Mouse (Mus musculus) left cerebral cortex, postnatal 14 days (tissue): ENCODE measurements around the gene Tmem258. TPM values are rescaled to one million over a fixed set of nuclear protein-coding genes. Genes with fewer than 3 reads are reported as not detected.

ENCODE experiments used
- DNase-seq, 2 experiments: peaks; one replicate each; pipeline ENCODE4 v3.0.0; 2021 to 2022; ENCODE audit warnings: low spot score in 2 of 2, mixed read lengths in 1 of 2
- intact Hi-C: fragments of 180-260 bp; cut with DNase I; formaldehyde crosslinking; loops from one replicate; pipeline ENCODE4 v1.15.1; 2025
- total RNA-seq, 2 experiments: library from RNA; stranded (reverse); gene quantifications; 2 replicates each; pipeline ENCODE4 v1.2.3; 2021

Tmem258 gene
- total RNA-seq, 2 experiments from 2014 or later: 84.1 to 88.2 TPM

DNA sequence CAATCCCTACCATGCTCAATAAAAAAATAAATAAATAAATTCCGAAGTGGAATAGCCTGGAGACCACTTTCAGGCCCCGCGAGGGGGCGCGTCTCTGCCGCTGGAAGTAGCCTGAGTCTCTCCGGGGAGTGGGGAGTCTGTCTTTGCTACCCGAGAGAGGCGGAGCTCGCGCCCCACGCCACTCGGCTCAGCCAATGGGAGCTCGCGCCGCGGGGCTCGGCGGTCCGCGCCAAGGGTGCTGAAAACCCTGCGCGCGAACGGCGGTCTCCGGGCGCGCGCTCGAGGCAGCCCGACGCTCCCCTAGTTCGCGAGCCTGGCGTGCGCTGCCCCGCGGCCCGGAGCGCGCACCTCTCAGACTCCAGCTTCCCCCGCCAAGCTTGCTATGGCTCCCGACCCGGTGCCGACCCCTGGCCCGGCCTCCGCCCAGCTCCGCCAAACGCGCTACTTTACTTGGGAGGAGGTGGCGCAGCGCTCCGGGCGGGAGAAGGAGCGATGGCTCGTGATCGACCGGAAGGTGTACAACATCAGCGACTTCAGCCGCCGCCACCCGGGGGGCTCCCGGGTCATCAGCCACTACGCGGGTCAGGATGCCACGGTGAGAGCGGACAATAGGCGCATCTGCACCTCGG is 21.0 kb upstream of the Tmem258 start, which contains the start of gene Fads1:
TSS of gene Fads1 (plus strand) at position 219 of the 629 bp plus-strand sequence.
- intact Hi-C loops: loop anchor here (1.0 kb wide), 1 partner anchor 81 kb away; the partner anchor contains the start of gene Fads2
- peak; percentile 96 for DNase-seq

DNA sequence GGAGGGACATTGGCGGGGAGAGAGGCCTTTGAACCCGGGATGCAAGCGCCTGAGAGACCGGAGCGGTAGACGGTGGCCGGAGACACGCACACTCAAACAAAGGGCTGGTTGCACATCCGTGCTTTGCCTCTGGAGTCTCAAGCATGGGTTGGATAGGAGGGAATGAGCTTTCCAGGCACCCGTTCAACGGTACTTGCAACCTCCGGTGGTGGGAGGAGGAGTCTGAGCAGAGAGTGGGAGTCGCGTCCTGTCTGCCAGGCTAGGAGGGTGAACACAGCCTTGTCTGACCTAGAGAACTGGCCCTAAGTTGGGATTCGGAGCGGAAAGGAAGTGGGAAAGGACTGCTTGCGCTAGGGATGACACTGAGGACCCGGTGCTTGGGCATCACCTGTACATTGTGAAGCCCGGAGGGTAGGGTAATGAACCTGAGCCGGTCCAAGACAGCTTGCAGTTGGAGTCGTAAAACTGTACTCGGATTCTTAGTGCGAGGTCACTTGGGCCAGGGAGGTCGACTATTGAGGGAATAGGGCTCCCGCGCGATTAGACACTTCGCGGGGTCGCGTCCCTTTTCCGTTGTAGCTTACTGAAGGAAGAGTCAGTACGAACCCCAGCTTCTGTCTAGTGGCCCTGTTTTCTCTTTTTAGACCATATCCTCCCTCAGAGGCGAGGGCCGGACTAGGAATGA is 20.4 kb upstream of the Tmem258 start:
- intact Hi-C loops: no loop called here
- DNase-seq: peak; percentile 77 to 89

DNA sequence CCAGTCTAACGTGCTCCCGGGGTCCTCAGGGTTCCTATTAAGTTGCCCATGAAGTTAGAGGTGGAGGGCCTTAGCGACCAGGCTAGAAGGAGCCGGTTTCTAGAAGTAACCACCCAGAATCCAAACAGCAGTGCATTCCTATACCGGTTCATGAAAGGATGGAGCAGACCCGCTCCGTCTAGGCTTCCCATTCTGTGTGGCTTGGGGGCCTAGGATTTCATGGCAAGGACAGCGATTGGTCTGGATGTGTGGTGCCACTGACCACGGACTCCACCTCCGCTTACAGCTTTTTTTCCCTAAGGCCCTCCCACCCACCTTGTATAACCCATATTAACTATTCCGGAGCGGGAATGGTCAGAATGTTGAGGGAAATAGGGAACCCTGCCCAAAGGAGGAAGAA is 19.7 kb upstream of the Tmem258 start:
- intact Hi-C loops: no loop called here
- peak; percentile 59 to 67 for DNase-seq

DNA sequence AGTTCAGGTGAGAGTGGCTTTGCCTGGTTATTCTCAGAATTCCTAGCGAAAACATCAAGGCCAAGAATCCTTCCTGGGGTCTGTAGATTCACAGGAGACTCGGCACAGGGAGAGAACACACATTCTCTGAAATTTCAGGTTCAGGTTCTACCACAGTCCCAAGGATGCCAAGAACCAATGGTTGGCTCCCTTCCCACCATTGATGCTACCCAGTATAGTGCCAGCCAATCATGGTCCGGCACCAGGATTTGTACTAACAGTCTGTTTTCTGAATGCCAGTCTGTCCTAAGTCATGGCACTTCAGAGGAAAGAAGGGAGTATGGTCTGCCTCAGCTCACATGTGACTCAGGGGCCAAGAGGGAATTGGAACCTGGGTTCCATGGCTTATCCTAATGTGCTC is 17.9 kb upstream of the Tmem258 start:
- intact Hi-C loops: no loop called here
- no peak for DNase-seq

DNA sequence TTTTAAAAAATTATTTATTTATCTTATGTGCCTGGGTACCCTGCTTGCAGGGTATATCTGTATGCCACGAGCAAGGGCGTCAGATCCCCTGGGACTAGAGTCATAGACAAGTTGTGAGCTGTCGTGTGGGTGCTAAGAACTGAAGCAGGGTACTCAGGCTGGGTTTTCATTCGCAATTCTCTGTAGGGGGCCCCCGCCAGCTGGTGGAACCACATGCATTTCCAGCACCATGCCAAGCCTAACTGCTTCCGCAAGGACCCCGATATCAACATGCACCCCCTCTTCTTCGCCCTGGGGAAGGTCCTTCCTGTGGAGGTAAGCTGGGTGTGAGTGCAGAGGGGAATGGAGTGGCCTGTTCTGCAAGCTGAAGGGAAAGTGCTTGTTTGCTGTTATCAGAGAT is 17.2 kb upstream of the Tmem258 start:
- intact Hi-C loops: no loop called here
- no peak for DNase-seq

DNA sequence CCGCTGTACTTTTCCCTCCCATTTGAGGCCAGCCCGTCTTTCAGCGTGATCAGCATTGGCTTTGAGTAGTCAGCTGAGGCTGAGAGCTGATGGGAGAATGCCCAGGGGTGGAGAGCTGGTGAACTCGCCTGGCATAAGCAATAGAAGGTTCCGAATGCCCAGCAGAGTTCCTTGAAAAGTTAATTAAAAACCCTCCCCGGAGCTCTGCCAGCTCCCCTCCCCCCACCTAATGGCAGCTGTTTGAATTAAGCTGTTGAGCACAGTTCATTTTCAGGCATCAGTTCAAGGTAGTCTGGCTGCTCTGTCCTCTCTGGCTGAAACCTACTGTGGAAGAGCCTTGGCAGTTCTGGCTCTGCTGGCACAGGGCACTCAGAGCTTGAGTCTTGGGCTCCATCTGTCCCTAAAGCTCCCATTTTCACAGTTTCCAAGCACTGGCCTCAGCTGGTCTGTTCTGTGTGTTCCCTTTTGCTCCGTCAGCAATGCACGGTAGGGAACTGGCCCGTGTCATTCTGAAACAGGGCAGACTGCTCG is 15.5 kb upstream of the Tmem258 start:
- intact Hi-C loops: no loop called here
- peak; percentile 66 to 80 for DNase-seq

DNA sequence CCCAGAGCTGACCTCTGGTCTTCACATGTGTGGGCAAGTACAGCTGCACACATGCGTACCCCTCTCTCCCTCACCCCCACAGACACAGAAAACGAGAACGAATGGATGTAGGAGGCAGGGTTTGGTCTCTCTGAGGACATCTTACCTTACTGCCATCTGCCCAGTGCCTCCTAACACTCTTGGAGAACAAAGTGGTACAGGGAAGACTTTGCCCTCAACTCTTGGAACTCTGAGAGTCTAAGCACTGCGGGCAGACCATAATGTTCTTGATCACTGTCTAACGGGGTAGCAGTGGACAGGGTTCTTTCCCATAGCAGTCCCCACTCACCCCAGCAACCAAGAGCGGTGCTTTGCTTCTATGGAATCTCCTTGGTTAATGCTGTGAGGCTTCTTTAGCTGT is 14.8 kb upstream of the Tmem258 start:
- intact Hi-C loops: no loop called here

DNA sequence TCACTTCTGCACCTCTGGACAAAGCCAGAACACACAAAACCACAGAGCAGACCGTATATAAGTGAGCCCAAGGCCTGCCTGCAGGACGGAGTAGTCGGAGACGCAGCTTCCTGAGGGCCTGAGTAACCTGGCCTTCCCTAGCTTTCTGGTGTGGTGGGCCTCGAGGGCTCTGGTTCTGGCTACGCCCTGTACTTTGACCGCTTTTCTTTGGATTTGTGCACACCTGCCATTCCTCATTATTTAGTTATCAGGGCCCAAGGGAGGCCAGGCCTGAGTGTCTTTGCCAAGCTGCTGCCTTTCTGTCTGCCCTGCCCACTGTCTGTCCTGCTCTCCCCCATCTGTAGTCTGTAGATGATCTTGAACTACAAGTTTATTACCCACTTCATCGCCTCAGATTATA is 13.9 kb upstream of the Tmem258 start:
- no peak for DNase-seq

More for the DNA sequence above, 14.8 kb upstream of the Tmem258 start:
- DNase-seq: no peak

DNA sequence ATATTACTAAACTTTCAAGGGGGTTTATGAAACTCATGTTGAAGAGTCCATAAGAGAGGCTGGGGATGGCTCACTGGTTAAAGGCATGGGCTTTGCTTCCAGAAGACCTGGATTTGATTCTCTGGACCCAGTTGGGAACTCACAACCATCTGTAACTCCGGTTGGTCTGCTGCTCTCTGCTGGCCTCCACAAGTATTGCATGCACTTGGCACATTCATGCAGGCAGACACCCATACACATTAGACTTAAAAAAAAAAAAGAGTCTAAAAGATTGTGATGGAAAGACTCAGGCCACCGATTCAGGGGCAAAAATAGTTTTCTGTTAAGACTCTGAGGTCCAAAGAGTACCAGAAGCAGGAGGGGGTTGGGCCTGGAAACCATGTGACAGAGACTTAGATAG is 13.0 kb upstream of the Tmem258 start:
- intact Hi-C loops: no loop called here

More for the DNA sequence above, 13.9 kb upstream of the Tmem258 start:
- intact Hi-C loops: no loop called here

DNA sequence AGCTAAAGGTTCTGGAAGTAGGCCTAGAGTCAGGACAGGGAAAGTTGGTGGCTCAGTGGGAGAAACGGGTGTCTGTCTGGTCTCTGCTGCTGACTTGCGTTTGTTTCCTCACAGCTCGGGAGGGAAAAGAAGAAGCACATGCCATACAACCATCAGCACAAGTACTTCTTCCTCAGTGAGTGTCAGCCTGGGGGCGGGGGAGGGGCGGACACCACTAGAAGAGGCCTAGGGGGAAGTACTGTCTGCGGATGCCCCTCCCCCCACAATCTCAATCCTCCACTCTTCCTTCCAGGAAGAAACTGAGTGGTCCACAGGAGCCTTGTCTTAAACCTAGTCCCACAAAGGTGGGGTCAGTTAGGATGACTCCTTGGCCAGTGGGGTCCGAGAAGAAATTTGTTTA is 12.5 kb upstream of the Tmem258 start:
- intact Hi-C loops: no loop called here
- peak in 1 of 2 experiments; percentile 41 for DNase-seq

More for the DNA sequence above, 13.0 kb upstream of the Tmem258 start:
- peak; percentile 83 to 87 for DNase-seq

DNA sequence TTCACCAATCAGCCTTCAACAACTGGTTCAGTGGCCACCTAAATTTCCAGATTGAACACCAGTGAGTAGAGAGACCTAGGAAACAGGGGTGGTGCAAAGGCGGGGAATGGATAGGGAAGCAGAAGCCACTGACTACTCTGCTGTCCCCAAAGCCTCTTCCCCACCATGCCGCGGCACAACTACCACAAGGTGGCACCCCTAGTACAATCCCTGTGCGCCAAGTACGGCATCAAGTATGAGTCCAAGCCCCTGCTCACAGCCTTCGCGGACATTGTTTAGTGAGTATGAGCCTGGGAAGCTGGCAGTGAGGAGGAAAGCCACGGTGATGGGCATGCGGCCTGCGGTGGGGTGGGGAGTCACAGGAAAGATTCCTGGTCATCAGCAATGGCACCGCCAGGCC is 9.5 kb upstream of the Tmem258 start:
- intact Hi-C loops: no loop called here
- DNase-seq: no peak

DNA sequence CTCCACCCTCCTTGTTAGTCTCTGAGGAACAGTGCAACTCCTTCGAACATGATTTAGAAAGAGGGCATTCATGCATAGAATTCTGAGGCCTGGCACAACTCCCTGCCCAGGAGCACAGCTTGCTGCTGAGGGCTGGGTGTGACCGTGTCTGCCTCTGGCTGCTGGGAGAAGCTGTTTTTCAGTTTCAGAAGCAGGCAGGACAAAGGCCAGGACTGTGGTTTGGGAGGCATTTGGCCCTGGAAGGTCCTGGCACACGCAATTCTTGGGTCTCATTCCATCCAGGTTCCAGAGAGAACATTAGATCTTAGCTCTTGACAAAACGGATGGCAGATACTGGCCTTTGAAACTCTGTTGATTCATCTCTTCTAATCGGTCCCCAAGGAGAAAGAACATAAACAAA is 8.6 kb upstream of the Tmem258 start:
- no peak for DNase-seq
- intact Hi-C loops: loop anchor here (5.0 kb wide), 3 partner anchors 123 to 283 kb away; partner anchors contain the start of genes Best1 and Rab3il1

DNA sequence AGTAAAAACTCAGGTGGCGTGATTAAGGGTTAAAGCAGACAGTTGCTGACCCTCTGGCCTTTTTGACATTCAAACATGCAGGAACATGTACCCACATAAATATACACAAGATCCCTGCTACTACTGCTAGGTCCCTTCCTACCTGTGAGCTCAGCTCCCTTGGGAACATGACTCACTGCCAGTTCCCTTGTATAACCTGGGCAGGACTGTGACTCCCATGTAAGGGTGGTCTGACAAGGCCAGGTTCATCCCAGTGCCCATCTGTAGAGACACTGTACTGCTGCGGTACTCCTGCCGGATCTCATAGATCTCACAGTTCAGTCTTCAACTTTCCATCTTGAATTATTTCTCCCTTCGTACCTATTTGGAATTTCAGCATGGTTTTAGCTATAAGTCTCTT is 6.7 kb upstream of the Tmem258 start:
- DNase-seq: no peak
- intact Hi-C loops: loop anchor here (5.0 kb wide), 3 partner anchors 125 to 285 kb away; partner anchors contain the start of genes Best1 and Rab3il1

DNA sequence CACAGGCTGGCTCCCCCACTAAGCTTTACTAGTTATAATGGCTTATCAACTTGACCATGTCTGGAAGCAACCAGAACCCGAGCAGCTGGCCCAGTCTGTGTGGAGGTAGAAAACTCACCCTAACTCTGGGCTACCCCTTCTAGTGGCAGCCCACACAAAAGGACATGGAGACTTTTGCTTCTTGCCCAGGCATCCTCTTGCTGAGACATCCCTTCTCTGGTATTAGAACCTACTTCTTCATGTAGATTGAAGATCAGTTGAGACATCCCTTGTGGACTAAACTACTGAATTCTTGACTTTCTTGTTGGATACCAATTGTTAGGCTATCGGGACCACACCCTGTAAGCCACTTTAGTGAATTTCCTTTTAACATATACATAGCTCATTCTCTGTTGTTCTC is 5.5 kb upstream of the Tmem258 start:
- DNase-seq: no peak
- intact Hi-C loops: loop anchor here (5.0 kb wide), 3 partner anchors 126 to 286 kb away; partner anchors contain the start of genes Best1 and Rab3il1

DNA sequence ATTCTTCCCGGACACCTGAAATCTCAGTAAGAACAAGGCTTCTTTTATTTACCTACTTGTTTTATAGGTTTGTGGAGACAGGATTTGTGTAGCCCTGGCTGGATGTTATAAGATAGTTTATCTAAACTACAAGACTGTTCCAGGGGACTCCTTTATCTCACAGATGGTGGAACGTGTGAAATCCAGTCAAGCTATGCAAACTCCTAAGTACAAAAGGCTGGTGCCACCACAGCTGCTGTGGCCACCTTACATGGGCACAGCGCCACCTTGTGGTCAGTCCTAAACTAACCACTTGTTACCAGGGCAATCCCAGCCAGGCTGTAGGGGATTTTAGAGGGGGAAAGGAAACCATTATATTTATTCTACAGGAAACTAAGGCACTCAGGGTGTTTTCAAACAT is 5.1 kb upstream of the Tmem258 start:
- intact Hi-C loops: loop anchor here (5.0 kb wide), 3 partner anchors 126 to 286 kb away; partner anchors contain the start of genes Best1 and Rab3il1

DNA sequence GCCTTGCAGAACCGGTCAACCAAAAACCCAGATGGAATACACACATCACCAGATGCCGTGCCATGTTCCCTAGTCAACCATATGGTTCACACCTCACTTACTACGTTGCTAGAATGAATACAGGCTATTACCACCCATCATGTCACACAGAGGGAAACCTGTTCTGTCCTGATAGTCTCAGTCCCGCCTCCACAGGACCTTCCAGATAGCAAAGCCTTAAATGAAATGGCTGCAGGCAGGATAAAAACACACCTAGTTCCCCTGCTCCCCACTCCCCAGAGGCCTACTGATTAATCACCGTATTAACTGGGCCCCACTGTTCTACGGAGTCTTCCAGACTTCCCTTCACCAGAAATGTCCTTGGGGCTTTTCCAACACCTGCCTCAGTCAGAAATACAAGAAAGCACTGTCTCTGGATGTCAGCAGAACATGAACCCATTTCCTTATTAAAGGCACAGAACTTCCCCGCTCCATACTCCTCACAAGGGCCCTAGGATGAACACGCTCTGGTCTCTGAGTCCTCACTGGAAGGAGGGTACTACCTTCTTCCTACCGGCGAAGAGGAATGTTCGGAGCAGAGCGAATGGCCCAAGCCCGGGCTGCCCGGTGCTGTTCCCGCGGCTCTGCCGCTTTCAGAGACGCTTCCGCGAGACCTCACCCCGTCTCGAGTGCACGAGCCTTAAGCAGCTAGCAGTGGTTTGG is 517 bp upstream of the Tmem258 start:
- no peak for DNase-seq
- intact Hi-C loops: no loop called here

More for the DNA sequence above, 5.1 kb upstream of the Tmem258 start:
- peak; percentile 87 to 89 for DNase-seq

DNA sequence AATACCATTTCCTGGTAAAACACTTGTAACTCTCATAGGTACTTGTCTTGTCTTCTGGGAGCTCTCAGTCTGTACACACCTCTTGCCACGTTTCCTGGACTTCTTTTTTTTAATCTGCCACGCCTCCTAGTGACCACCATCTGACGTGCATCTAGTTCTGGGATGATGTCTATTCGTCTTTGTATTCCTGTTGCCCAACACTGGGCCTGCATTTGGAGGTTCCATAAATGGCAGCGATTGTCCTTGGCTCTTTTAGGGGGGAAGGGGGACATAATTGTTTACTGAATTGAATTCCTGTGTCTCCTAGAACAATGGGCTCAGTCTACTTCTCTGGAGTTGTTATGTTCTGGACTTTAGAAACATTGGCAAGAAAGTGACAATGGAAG is 795 bp downstream of the Tmem258 start:
- DNase-seq: peak; percentile 31 to 72
- intact Hi-C loops: no loop called here

DNA sequence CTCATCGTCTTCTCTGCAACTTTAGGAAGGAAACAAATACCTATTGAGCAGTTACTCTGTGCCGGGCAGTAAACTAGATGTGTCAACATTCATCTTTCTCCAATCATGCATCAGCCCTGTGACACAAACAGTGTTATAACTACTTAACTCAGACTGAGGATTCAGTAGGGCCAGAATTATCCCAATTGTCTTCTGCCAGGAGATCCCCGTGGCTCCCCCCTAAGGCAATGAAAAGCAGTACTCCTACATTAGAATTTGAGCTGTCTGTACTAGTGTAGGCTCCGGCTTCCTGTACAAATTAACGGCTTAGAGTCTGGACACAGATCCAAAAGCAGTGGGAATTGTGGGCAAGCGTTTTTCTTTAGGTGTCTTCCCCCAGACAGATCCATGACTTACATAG is 1.2 kb downstream of the Tmem258 start:
- no peak for DNase-seq
- intact Hi-C loops: no loop called here

DNA sequence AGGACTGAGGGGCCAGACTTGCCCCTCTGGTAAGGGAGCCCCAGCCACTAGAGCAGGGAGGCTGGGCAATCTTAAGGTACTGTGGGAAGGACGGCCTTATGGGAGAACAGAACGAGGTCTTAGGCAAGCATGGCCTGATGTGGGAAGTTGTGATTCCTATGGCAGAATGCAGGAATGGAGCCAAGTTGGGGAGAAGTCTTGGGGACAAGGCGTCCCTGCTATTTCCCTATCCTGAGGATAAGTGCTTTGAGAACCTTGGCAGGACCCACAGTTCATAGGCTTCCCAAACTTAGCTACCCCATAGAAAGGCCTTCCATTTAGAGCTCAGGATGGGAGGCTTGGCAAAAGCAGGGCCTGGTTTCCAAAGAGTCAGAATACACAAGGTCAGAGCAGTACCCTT is 5.0 kb downstream of the Tmem258 start:
- no peak for DNase-seq
- intact Hi-C loops: no loop called here

DNA sequence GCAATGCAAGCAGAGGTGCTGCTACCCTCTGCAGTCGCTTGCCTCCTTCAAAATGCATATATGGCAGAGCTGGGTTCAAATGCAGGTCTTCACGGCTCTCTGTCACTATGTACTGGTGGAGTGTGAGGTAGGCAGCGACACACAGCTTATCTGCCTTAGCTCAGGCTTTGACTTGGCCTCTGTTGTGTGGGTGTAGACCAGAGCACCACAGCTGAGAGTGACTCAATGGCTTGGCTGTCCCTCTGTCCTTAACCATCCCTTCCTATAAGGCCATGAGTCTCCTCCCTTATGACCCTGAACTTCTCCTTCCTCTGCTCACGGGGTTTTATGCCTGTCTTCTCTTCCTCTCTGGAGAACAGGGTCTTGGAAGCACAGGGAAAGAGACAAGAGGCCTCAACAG is 7.1 kb downstream of the Tmem258 start:
- DNase-seq: no peak
- intact Hi-C loops: no loop called here
